18 mouse cellular contexts compared by ENCODE assay signal in the genomic region with DNA sequence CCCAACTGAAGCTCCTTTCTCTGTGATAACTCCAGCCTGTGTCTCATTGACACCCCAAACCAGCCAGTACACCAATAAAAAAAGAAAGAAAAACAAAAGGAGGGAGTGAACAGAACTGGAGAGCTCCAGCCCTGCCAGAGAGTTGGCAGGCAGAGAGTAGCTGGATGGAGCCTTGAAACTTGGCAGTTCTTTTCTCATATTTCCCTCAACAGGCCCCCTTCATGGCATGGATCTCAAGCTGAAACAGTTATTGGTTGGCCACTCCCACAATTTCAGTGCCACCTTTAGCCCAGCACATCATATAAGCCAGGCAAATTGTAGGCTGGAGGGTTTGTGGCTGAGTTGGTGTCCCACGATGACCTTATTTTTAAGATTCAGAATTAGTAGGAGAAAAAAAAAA.
"Had no signal": no experiment of that assay in that cellular context is flagged by ENCODE, and none has a peak within 500 bp of the region (broad histone marks: within the 10 kb centered on the region; RNA-seq: fewer than 3 reads in every experiment).

No protein-coding gene starts in this region.

- H3K9ac ChIP-seq: lung, embryonic 14.5 days; midbrain, embryonic 12.5 days; neural tube, embryonic 13.5 days; neural tube, embryonic 15.5 days had no signal

- H3K27ac ChIP-seq: midbrain, embryonic 10.5 days; midbrain, embryonic 12.5 days; neural tube, embryonic 13.5 days; neural tube, embryonic 15.5 days had no signal

- ATAC-seq: midbrain, embryonic 16.5 days had no signal

- H3K36me3 ChIP-seq: midbrain, embryonic 10.5 days; midbrain, embryonic 12.5 days; neural tube, embryonic 13.5 days; neural tube, embryonic 15.5 days had no signal

- DNase-seq: lung, embryonic 14.5 days; lung, postnatal 10 days; lung, postnatal 4 days; midbrain, embryonic 14.5 days; retina, postnatal 1 day; right cerebral cortex, adult 18-20 months; right cerebral cortex, postnatal 25 days; right cerebral cortex, postnatal 4 days; spleen, adult 18-20 months; thymus, adult 18-20 months; thymus, postnatal 14 days; thymus, postnatal 36 days had no signal

- H3K4me3 ChIP-seq: midbrain, embryonic 10.5 days; midbrain, embryonic 12.5 days; myocyte; neural tube, embryonic 13.5 days; neural tube, embryonic 15.5 days had no signal

- H3K9me3 ChIP-seq: midbrain, embryonic 10.5 days; midbrain, embryonic 12.5 days; neural tube, embryonic 13.5 days; neural tube, embryonic 15.5 days had no signal

- H3K4me2 ChIP-seq: lung, embryonic 14.5 days; midbrain, embryonic 12.5 days; neural tube, embryonic 13.5 days; neural tube, embryonic 15.5 days had no signal

- H3K27me3 ChIP-seq: midbrain, embryonic 12.5 days; neural tube, embryonic 13.5 days; neural tube, embryonic 15.5 days had no signal

- H3K4me1 ChIP-seq: midbrain, embryonic 10.5 days; midbrain, embryonic 12.5 days; neural tube, embryonic 13.5 days; neural tube, embryonic 15.5 days had no signal
